Mouse (Mus musculus) forebrain, postnatal 0 days (tissue): ENCODE measurements around the gene AL731706.2. TPM values are rescaled to one million over a fixed set of nuclear protein-coding genes. Genes with fewer than 3 reads are reported as not detected.

Experiments
- ATAC-seq: fragments of 200-750 bp; cut with Nextera tagmentation; 2 replicates; pipeline ENCODE4 v1.8.0; 2017; ENCODE audit warnings: mild to moderate bottlenecking, moderate library complexity
- DNase-seq: peaks from one replicate; pipeline ENCODE4 v3.0.0-alpha.2; 2015
- H3K27ac ChIP-seq: fragments of 300-500 bp; sonication (generic); 2 replicates; pipeline ENCODE4 v1.5.1; 2014; ENCODE audit warnings: low read depth, mild to moderate bottlenecking, antibody characterized with exemption, low read length, moderate library complexity, mixed read lengths
- H3K27me3 ChIP-seq: fragments of 300-500 bp; sonication (generic); 2 replicates; pipeline ENCODE4 v1.6.1; 2014; ENCODE audit warnings: mild to moderate bottlenecking, low read length, mixed read lengths; ENCODE audit not compliant: insufficient read depth
- H3K36me3 ChIP-seq: fragments of 300-500 bp; sonication (generic); 2 replicates; pipeline ENCODE4 v1.6.1; 2014; ENCODE audit warnings: mild to moderate bottlenecking, moderate library complexity; ENCODE audit not compliant: insufficient read depth
- H3K4me1 ChIP-seq: fragments of 300-500 bp; sonication (generic); 2 replicates; pipeline ENCODE4 v1.6.1; 2014; ENCODE audit warnings: antibody characterized with exemption; ENCODE audit not compliant: insufficient read depth
- H3K4me2 ChIP-seq: fragments of 300-500 bp; sonication (generic); 2 replicates; pipeline ENCODE4 v1.6.1; 2014; ENCODE audit warnings: low read depth, mild to moderate bottlenecking, moderate library complexity
- H3K4me3 ChIP-seq: fragments of 300-500 bp; sonication (generic); 2 replicates; pipeline ENCODE4 v1.5.1; 2014; ENCODE audit warnings: low read depth, low read length, mixed read lengths
- H3K9ac ChIP-seq: fragments of 300-500 bp; sonication (generic); 2 replicates; pipeline ENCODE4 v1.6.1; 2014; ENCODE audit warnings: mild to moderate bottlenecking
- H3K9me3 ChIP-seq: fragments of 300-500 bp; sonication (generic); 2 replicates; pipeline ENCODE4 v1.6.1; 2016; ENCODE audit warnings: low read length
- CTCF ChIP-seq: sonication (generic); IDR thresholded peaks from 2 replicates; pipeline ENCODE4 v1.5.1; 2016; ENCODE audit warnings: antibody characterized with exemption, control low read depth, low read depth
- WGBS: fragments of 180-500 bp; shearing (Covaris S2); extraction: QIAGEN DNeasy Blood & Tissue Kit; methylation state at CpG from one replicate; pipeline ENCODE4 v1.1.7; 2014; 5-methylcytosine and 5-hydroxymethylcytosine counted together
- polyA plus RNA-seq: library from polyadenylated mRNA; unstranded; fragments of >200 nt; fragmentation: Nextera tagmentation; extraction: Ambion mirVana; gene quantifications from 2 replicates; pipeline ENCODE4 v1.2.1, GENCODE M21; 2015
- total RNA-seq: library from RNA; depleted of rRNA; stranded (reverse); fragments of >200 nt; gene quantifications from 2 replicates; pipeline ENCODE4 v1.2.3, GENCODE M21; 2014; rRNA removed

The AL731706.2 gene
- total RNA-seq (not detected in 2 replicates), polyA plus RNA-seq (8.4 and 16.0 TPM in 2 replicates)

- no peaks in the 10 kb centered on the region for H3K27me3 ChIP-seq
- H3K4me3 ChIP-seq: no peak within 1 kb of the TSS
- H3K36me3 ChIP-seq: peaks cover 26% of the 10 kb centered on the region
- no peak for TF ChIP-seq CTCF
- H3K27ac ChIP-seq: no peak within 1 kb of the TSS
- 96% methylated on average over 2 of the region's 2 CpGs for WGBS
- ATAC-seq (no peak), DNase-seq (no peak)
- H3K4me1 ChIP-seq: no peaks in the 10 kb centered on the region
- no peak within 1 kb of the TSS for H3K9ac ChIP-seq
- H3K4me2 ChIP-seq: no peak within 1 kb of the TSS
- H3K9me3 ChIP-seq: no peaks in the 10 kb centered on the region
These were observed at the start of gene AL731706.2 for GRCm38 (mm10) chr2:136885579-136885978. AL731706.2 (minus strand) TSS chr2:136885679.

- no peak overlapping the region for H3K4me3 ChIP-seq
- no peaks in the 10 kb centered on the region for H3K36me3 ChIP-seq
- no peak overlapping the region for H3K4me2 ChIP-seq
- ATAC-seq (peak; percentile 29; the same call in 1 of the 2 replicates), DNase-seq (no peak)
- no peaks in the 10 kb centered on the region for H3K27me3 ChIP-seq
- H3K9ac ChIP-seq: no peak overlapping the region
- no peaks in the 10 kb centered on the region for H3K4me1 ChIP-seq
- no peak for TF ChIP-seq CTCF
- no peak overlapping the region for H3K27ac ChIP-seq
- 70% methylated on average over 4 of the region's 4 CpGs for WGBS
- H3K9me3 ChIP-seq: no peaks in the 10 kb centered on the region
These were observed 35.5 kb upstream of the AL731706.2 start for GRCm38 (mm10) chr2:136921003-136921408.

- 89% methylated on average over 3 of the region's 3 CpGs for WGBS
These were observed 34.9 kb upstream of the AL731706.2 start for GRCm38 (mm10) chr2:136920257-136920993.

GRCm38 (mm10) chr2:136919433-136919832, 34.0 kb upstream of the AL731706.2 start:
- Histone ChIP-seq H3K9me3 (no peaks in the 10 kb centered on the region), H3K27ac (no peak overlapping the region), H3K9ac (no peak overlapping the region), H3K36me3 (no peaks in the 10 kb centered on the region), H3K4me1 (no peaks in the 10 kb centered on the region), H3K4me2 (no peak overlapping the region), H3K27me3 (no peaks in the 10 kb centered on the region), H3K4me3 (no peak overlapping the region)
- DNase-seq (no peak), ATAC-seq (no peak)
- 100% methylated on average over 1 of the region's 1 CpGs for WGBS
- no peak for TF ChIP-seq CTCF

More at GRCm38 (mm10) chr2:136920257-136920993, 34.9 kb upstream of the AL731706.2 start:
- Histone ChIP-seq H3K9me3 (no peaks in the 10 kb centered on the region), H3K27ac (no peak overlapping the region), H3K4me1 (no peaks in the 10 kb centered on the region), H3K9ac (no peak overlapping the region), H3K4me3 (no peak overlapping the region), H3K36me3 (no peaks in the 10 kb centered on the region), H3K27me3 (no peaks in the 10 kb centered on the region), H3K4me2 (no peak overlapping the region)
- DNase-seq (no peak), ATAC-seq (no peak)
- no peak for TF ChIP-seq CTCF

GRCm38 (mm10) chr2:136914334-136914902, 28.9 kb upstream of the AL731706.2 start:
- H3K4me3 ChIP-seq: no peak overlapping the region
- no peaks in the 10 kb centered on the region for H3K9me3 ChIP-seq
- DNase-seq: peak; percentile 56
- H3K36me3 ChIP-seq: no peaks in the 10 kb centered on the region
- no peak overlapping the region for H3K9ac ChIP-seq
- no peaks in the 10 kb centered on the region for H3K4me1 ChIP-seq
- H3K27ac ChIP-seq: no peak overlapping the region
- no peaks in the 10 kb centered on the region; the same call in 1 of the 2 replicates for H3K27me3 ChIP-seq
- peak; percentile 70 for TF ChIP-seq CTCF
- peak; percentile 85 for ATAC-seq
- no peak overlapping the region for H3K4me2 ChIP-seq
- WGBS: 44% methylated on average over 3 of the region's 3 CpGs

- H3K27ac ChIP-seq: no peak overlapping the region
- H3K4me3 ChIP-seq: no peak overlapping the region
- no peak overlapping the region for H3K4me2 ChIP-seq
- H3K27me3 ChIP-seq: no peaks in the 10 kb centered on the region; the same call in 1 of the 2 replicates
- no peak for ATAC-seq
- no peaks in the 10 kb centered on the region for H3K4me1 ChIP-seq
- DNase-seq: no peak
- no peaks in the 10 kb centered on the region for H3K9me3 ChIP-seq
- no peaks in the 10 kb centered on the region for H3K36me3 ChIP-seq
- H3K9ac ChIP-seq: no peak overlapping the region
- TF ChIP-seq CTCF: no peak
- 31% methylated on average over 3 of the region's 3 CpGs for WGBS
These were observed 27.5 kb upstream of the AL731706.2 start for GRCm38 (mm10) chr2:136913021-136913420.

GRCm38 (mm10) chr2:136911958-136912411, 26.5 kb upstream of the AL731706.2 start:
- Histone ChIP-seq H3K4me2 (no peak overlapping the region), H3K4me1 (no peaks in the 10 kb centered on the region), H3K9ac (no peak overlapping the region), H3K4me3 (no peak overlapping the region), H3K27me3 (no peaks in the 10 kb centered on the region; the same call in 1 of the 2 replicates), H3K36me3 (no peaks in the 10 kb centered on the region), H3K9me3 (no peaks in the 10 kb centered on the region), H3K27ac (no peak overlapping the region)
- WGBS: 7% methylated on average over 4 of the region's 4 CpGs
- ATAC-seq (no peak), DNase-seq (no peak)
- TF ChIP-seq CTCF: no peak
